Mouse (Mus musculus) kidney, postnatal 0 days (tissue): ENCODE results near the gene Reep3. TPM values are rescaled to one million over a fixed set of nuclear protein-coding genes. Genes with fewer than 3 reads are reported as not detected.

Experiments used
- ATAC-seq: fragments of 200-750 bp; cut with Nextera tagmentation; replicated peaks from 2 replicates; pipeline ENCODE4 v1.8.0; 2017; ENCODE audit warnings: low read depth, moderate number of reproducible peaks, moderate TSS enrichment, moderate library complexity; ENCODE audit not compliant: low FRiP score
- DNase-seq: peaks from one replicate; pipeline ENCODE4 v3.0.0-alpha.2; 2016; ENCODE audit warnings: low spot score
- H3K27ac ChIP-seq: fragments of 300-500 bp; sonication (generic); 2 replicates; pipeline ENCODE4 v1.5.1; 2014; ENCODE audit warnings: mild to moderate bottlenecking
- H3K27me3 ChIP-seq: fragments of 300-500 bp; sonication (generic); 2 replicates; pipeline ENCODE4 v1.6.1; 2014; ENCODE audit warnings: low read length, mixed read lengths; ENCODE audit not compliant: insufficient read depth
- H3K36me3 ChIP-seq: fragments of 300-500 bp; sonication (generic); 2 replicates; pipeline ENCODE4 v1.6.1; 2014; ENCODE audit warnings: low read length, mixed read lengths; ENCODE audit not compliant: insufficient read depth
- H3K4me1 ChIP-seq: fragments of 300-500 bp; sonication (generic); replicated peaks from 2 replicates; pipeline ENCODE4 v1.6.1; 2014; ENCODE audit warnings: antibody characterized with exemption, low read length, mixed read lengths; ENCODE audit not compliant: insufficient read depth
- H3K4me2 ChIP-seq: fragments of 300-500 bp; sonication (generic); 2 replicates; pipeline ENCODE4 v1.6.1; 2014; ENCODE audit warnings: mild to moderate bottlenecking, low read length, moderate library complexity, mixed read lengths
- H3K4me3 ChIP-seq: fragments of 300-500 bp; sonication (generic); replicated peaks from 2 replicates; pipeline ENCODE4 v1.5.1; 2014; ENCODE audit warnings: low read depth, low read length
- H3K9ac ChIP-seq: fragments of 300-500 bp; sonication (generic); 2 replicates; pipeline ENCODE4 v1.6.1; 2014; ENCODE audit warnings: low read depth, low read length
- H3K9me3 ChIP-seq: fragments of 300-500 bp; sonication (generic); replicated peaks from 2 replicates; pipeline ENCODE4 v1.6.1; 2016; ENCODE audit warnings: low read length, inconsistent platforms, mixed read lengths
- CTCF ChIP-seq: IDR thresholded peaks from 2 replicates; pipeline ENCODE4 v1.5.1; 2016; ENCODE audit warnings: antibody characterized with exemption, low read depth, mild to moderate bottlenecking, moderate library complexity
- WGBS: fragments of 180-500 bp; shearing (Covaris S2); extraction: QIAGEN DNeasy Blood & Tissue Kit; methylation state at CpG from one replicate; pipeline ENCODE4 v1.1.7; 2014; 5-methylcytosine and 5-hydroxymethylcytosine counted together
- polyA plus RNA-seq: library from polyadenylated mRNA; unstranded; fragments of >200 nt; fragmentation: Nextera tagmentation; extraction: Ambion mirVana; gene quantifications from 2 replicates; pipeline ENCODE4 v1.2.1, GENCODE M21; 2015

The Reep3 gene
- polyA plus RNA-seq, 1 experiment from 2014 or later, result 44.7 TPM

DNA sequence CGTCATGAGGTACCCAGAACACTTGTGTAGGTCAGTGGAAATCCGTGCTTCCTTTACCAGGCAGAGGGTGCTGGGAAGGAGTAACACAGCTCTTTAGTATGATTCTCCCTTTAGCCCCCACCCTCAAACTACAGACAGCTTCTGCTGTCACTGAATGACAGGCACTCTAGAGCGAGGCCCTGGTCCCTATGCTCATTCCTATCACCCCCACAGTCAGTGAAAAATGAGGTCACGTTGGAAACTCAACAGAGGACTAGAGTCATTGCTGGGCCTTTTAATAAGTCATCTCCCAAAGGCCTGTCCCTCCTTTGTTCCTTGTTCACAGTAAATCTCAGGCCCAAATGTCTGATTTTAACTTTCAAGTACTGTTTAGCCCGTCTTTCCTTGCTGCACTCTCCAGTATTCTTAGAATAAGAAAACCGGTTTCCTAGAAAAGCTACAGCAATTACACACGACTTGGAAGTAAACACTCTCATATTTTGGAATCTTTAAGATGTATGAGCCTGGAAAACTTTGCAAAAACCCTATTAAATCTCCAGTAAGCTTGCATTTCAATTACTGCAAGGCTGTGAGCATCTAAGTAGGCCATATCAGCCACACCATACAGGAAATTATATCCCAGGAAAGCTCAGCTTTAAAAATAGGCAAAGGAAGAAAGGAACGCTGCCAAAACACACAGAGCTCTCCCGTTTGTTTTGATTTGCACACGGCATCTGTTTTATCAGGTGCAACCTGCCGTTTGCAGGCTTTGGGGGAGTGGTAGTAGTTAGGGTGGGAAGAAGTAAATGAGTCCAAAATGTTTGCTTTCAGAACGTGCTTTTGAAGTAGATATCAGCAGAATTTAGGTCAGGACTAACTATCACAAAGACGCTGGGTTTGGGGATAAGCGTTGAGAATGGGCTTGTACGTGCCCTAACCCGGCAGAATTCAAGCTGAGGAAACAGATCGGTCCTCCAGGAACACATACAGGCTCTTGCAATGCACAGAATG lies 40.6 kb downstream of the Reep3 start:
- Histone ChIP-seq H3K4me1 (peaks cover 14% of the 10 kb centered on the region), H3K9me3 (no peaks in the 10 kb centered on the region), H3K9ac (no peak overlapping the region), H3K27me3 (no peaks in the 10 kb centered on the region), H3K36me3 (no peaks in the 10 kb centered on the region), H3K4me2 (peak overlapping the region; percentile 17; the same call in 1 of the 2 replicates), H3K4me3 (no peak overlapping the region), H3K27ac (peak overlapping the region; percentile 64)
- no peak for TF ChIP-seq CTCF
- DNase-seq (peak; percentile 77), ATAC-seq (no peak)
- 20% methylated on average over 17 of the region's 17 CpGs for WGBS

- no peak for ATAC-seq
- peak overlapping the region; percentile 54 for H3K27ac ChIP-seq
- H3K4me2 ChIP-seq, result peak overlapping the region; percentile 4; the same call in 1 of the 2 replicates
Observed at GRCm38 (mm10) chr10:67053475-67053874, 43.3 kb downstream of the Reep3 start.

DNA sequence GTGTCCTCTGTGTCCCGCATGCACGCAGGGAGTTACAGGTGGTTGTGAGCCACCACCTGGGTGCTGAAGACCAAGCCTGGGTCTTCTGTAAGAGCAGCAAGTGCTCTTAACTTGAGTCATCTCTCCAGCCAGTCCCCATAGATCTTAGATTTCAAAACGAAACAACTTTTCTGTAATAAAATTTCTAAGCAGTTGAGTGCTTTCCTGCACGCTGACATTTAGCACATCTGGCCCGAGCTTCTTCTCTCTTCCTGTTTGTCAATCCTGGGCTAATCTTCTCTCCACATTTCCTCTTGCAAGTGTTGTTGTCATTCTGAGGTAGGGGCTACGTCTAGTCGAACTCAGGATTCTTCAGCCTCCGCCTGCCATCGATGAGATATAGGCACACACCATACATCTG lies 44.3 kb downstream of the Reep3 start:
- H3K4me3 ChIP-seq, result no peak overlapping the region
- no peaks in the 10 kb centered on the region for H3K9me3 ChIP-seq
- H3K4me2 ChIP-seq, result no peak overlapping the region
- ATAC-seq (no peak), DNase-seq (peak; percentile 43)
- H3K36me3 ChIP-seq, result no peaks in the 10 kb centered on the region
- H3K27me3 ChIP-seq, result no peaks in the 10 kb centered on the region
- TF ChIP-seq CTCF, result no peak
- H3K9ac ChIP-seq, result no peak overlapping the region
- H3K4me1 ChIP-seq, result peaks cover 14% of the 10 kb centered on the region
- 51% methylated on average over 9 of the region's 9 CpGs for WGBS
- H3K27ac ChIP-seq, result no peak overlapping the region; the same call in 1 of the 2 replicates

More at GRCm38 (mm10) chr10:67053475-67053874, 43.3 kb downstream of the Reep3 start:
- H3K27me3 ChIP-seq, result no peaks in the 10 kb centered on the region
- no peaks in the 10 kb centered on the region for H3K36me3 ChIP-seq
- H3K4me3 ChIP-seq, result no peak overlapping the region
- no peaks in the 10 kb centered on the region for H3K9me3 ChIP-seq
- DNase-seq, result peak; percentile 73
- H3K4me1 ChIP-seq, result peaks cover 14% of the 10 kb centered on the region
- no peak overlapping the region for H3K9ac ChIP-seq
- 14% methylated on average over 9 of the region's 9 CpGs for WGBS
- no peak for TF ChIP-seq CTCF

GRCm38 (mm10) chr10:67051466-67051865 lies 45.3 kb downstream of the Reep3 start:
- H3K27ac ChIP-seq, result no peak overlapping the region; the same call in 1 of the 2 replicates
- no peak overlapping the region for H3K4me2 ChIP-seq
- peaks cover 14% of the 10 kb centered on the region for H3K4me1 ChIP-seq
- WGBS, result 77% methylated on average over 5 of the region's 5 CpGs
- no peak for TF ChIP-seq CTCF
- H3K9me3 ChIP-seq, result no peaks in the 10 kb centered on the region
- DNase-seq (no peak), ATAC-seq (no peak)
- H3K36me3 ChIP-seq, result no peaks in the 10 kb centered on the region
- no peak overlapping the region for H3K9ac ChIP-seq
- no peak overlapping the region for H3K4me3 ChIP-seq
- no peaks in the 10 kb centered on the region for H3K27me3 ChIP-seq

- Histone ChIP-seq H3K4me2 (no peak overlapping the region), H3K27ac (no peak overlapping the region), H3K36me3 (no peaks in the 10 kb centered on the region), H3K4me1 (peaks cover 14% of the 10 kb centered on the region), H3K9ac (no peak overlapping the region), H3K27me3 (no peaks in the 10 kb centered on the region), H3K9me3 (no peaks in the 10 kb centered on the region), H3K4me3 (no peak overlapping the region)
- WGBS, result 74% methylated on average over 6 of the region's 7 CpGs
- ATAC-seq (no peak), DNase-seq (no peak)
- no peak for TF ChIP-seq CTCF
Observed at GRCm38 (mm10) chr10:67050766-67051165, 46.0 kb downstream of the Reep3 start.

DNA sequence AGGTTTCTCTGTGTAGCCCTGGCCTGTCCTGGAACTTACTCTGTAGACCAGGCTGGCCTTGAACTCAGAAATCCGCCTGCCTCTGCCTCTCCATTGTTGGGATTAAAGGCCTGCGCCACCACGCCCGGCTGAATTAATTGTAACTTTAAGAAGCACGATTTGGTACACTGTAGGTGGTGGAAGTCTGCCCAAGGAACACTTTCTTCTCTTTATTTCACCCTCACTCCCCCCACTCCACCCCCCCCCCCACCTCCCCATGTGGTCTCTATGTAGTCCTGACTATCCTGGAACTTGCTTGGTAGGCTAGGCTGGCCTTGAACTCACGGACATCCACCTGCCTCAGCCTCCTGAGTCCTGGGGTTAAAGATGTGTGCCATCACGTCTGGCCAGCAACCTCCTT lies 47.1 kb downstream of the Reep3 start:
- no peak overlapping the region for H3K9ac ChIP-seq
- no peak overlapping the region for H3K4me2 ChIP-seq
- peaks cover 14% of the 10 kb centered on the region for H3K4me1 ChIP-seq
- WGBS, result 94% methylated on average over 7 of the region's 7 CpGs
- no peak for TF ChIP-seq CTCF
- H3K27ac ChIP-seq, result no peak overlapping the region
- no peak overlapping the region for H3K4me3 ChIP-seq
- DNase-seq, result no peak
- no peak for ATAC-seq
- H3K36me3 ChIP-seq, result no peaks in the 10 kb centered on the region
- H3K27me3 ChIP-seq, result no peaks in the 10 kb centered on the region
- no peaks in the 10 kb centered on the region for H3K9me3 ChIP-seq
